Mouse (Mus musculus) limb, embryonic 15.5 days (tissue): ENCODE data around the gene Rpp14. TPM values are rescaled to one million over a fixed set of nuclear protein-coding genes. Genes with fewer than 3 reads are reported as not detected.

Experiments
- polyA plus RNA-seq: library from polyadenylated mRNA; unstranded; fragments of >200 nt; fragmentation: Nextera tagmentation; extraction: Ambion mirVana; gene quantifications from 2 replicates; pipeline ENCODE4 v1.2.1, GENCODE M21; 2015

Rpp14 gene
- polyA plus RNA-seq, 1 experiment from 2014 or later = 54.4 TPM

Other genes with a start within 250 kb of the Rpp14 start
- gene Gm45521, start 123.1 kb upstream of the Rpp14 start, polyA plus RNA-seq = not detected in 2 replicates
- gene Dnase1l3, start 85.8 kb upstream of the Rpp14 start, polyA plus RNA-seq = 6.7 and 7.0 TPM in 2 replicates
- 33.7 and 34.7 TPM in 2 replicates for gene Abhd6, start 77.5 kb upstream of the Rpp14 start, polyA plus RNA-seq
- 38.8 and 39.2 TPM in 2 replicates for gene Pxk, start 17.8 kb downstream of the Rpp14 start, polyA plus RNA-seq
- gene Pdhb, start 92.7 kb downstream of the Rpp14 start, polyA plus RNA-seq = 171 and 200 TPM in 2 replicates
- 8.9 and 11.2 TPM in 2 replicates for gene Kctd6, start 133.8 kb downstream of the Rpp14 start, polyA plus RNA-seq
- 0.16 and 0.70 TPM in 2 replicates for gene Acox2, start 179.0 kb downstream of the Rpp14 start, polyA plus RNA-seq
- 0.51 TPM in 2 replicates for gene Fam107a, start 237.7 kb downstream of the Rpp14 start, polyA plus RNA-seq